11 mouse cellular contexts compared by ENCODE assay signal in genomic region chr13:40036981-40037765, GRCm38 (mm10).
DNase-seq lines count a peak whose midpoint lies in the region; ATAC-seq lines count a peak whose summit lies in the region.
"Had no signal": no experiment of that assay in that cellular context is flagged by ENCODE, and none has a peak within 500 bp of the region (broad histone marks: within the 10 kb centered on the region; RNA-seq: fewer than 3 reads in every experiment).

No protein-coding gene starts in this region.

- no peaks in the 10 kb centered on the region for H3K9me3 ChIP-seq in forebrain, embryonic 15.5 days
- H3K9me3 ChIP-seq in forebrain, embryonic 11.5 days (ENCODE audit: control insufficient read depth, low read length), result no peaks in the 10 kb centered on the region
- no peaks in the 10 kb centered on the region for H3K9me3 ChIP-seq in midbrain, embryonic 15.5 days

- no peak overlapping the region for H3K4me3 ChIP-seq in forebrain, embryonic 15.5 days
- no peak overlapping the region for H3K4me3 ChIP-seq in forebrain, embryonic 11.5 days (ENCODE audit: low read depth, low read length)
- no peak overlapping the region for H3K4me3 ChIP-seq in midbrain, embryonic 15.5 days

- no peak overlapping the region for H3K9ac ChIP-seq in forebrain, embryonic 15.5 days (replicated peaks)
- H3K9ac ChIP-seq in forebrain, embryonic 11.5 days (ENCODE audit: low read length), result no peak overlapping the region
- H3K9ac ChIP-seq in midbrain, embryonic 15.5 days, result no peak overlapping the region

- H3K4me1 ChIP-seq in forebrain, embryonic 15.5 days, result no peaks in the 10 kb centered on the region
- H3K4me1 ChIP-seq in forebrain, embryonic 11.5 days (replicated peaks; ENCODE audit: control insufficient read depth, insufficient read depth, low read length), result no peaks in the 10 kb centered on the region
- H3K4me1 ChIP-seq in midbrain, embryonic 15.5 days, result no peaks in the 10 kb centered on the region

- H3K4me2 ChIP-seq in forebrain, embryonic 15.5 days (replicated peaks), result no peak overlapping the region
- no peak overlapping the region for H3K4me2 ChIP-seq in forebrain, embryonic 11.5 days (ENCODE audit: low read depth, low read length, severe bottlenecking)
- no peak overlapping the region for H3K4me2 ChIP-seq in midbrain, embryonic 15.5 days

- H3K27me3 ChIP-seq in forebrain, embryonic 15.5 days, result no peaks in the 10 kb centered on the region
- H3K27me3 ChIP-seq in forebrain, embryonic 11.5 days (ENCODE audit: control insufficient read depth, insufficient read depth, low read length), result no peaks in the 10 kb centered on the region
- H3K27me3 ChIP-seq in midbrain, embryonic 15.5 days (replicated peaks), result no peaks in the 10 kb centered on the region

- DNase-seq in forebrain, embryonic 11.5 days (ENCODE audit: low spot score), result no peak
- DNase-seq in ZHBTc4 (ENCODE audit: low read depth, low spot score), result peak; percentile 8
- peak; percentile 21 to 55 for DNase-seq in frontal cortex, adult 2 months (ENCODE audit: extremely low spot score in 1 of 2, low spot score in 1 of 2)
- DNase-seq in left cerebral cortex, adult 8-10 months (ENCODE audit: low spot score in 2 of 2), result peak; percentile 18 to 43
- no peak for DNase-seq in spleen, postnatal 10 days (ENCODE audit: low spot score in 2 of 2)
- DNase-seq: gastrocnemius, postnatal 36 days; heart, postnatal 36 days; lung, postnatal 14 days had no signal

- no peaks in the 10 kb centered on the region for H3K36me3 ChIP-seq in forebrain, embryonic 15.5 days
- no peaks in the 10 kb centered on the region for H3K36me3 ChIP-seq in forebrain, embryonic 11.5 days (ENCODE audit: control insufficient read depth, insufficient read depth, low read length)
- no peaks in the 10 kb centered on the region for H3K36me3 ChIP-seq in midbrain, embryonic 15.5 days (replicated peaks)

- 81% methylated on average over 17 of the region's 17 CpGs for WGBS in forebrain, embryonic 15.5 days
- 89% methylated on average over 17 of the region's 17 CpGs for WGBS in forebrain, embryonic 11.5 days
- 81% methylated on average over 17 of the region's 17 CpGs for WGBS in midbrain, embryonic 15.5 days

- H3K27ac ChIP-seq in forebrain, embryonic 15.5 days (replicated peaks), result no peak overlapping the region
- no peak overlapping the region for H3K27ac ChIP-seq in forebrain, embryonic 11.5 days (ENCODE audit: low read depth, low read length)
- no peak overlapping the region for H3K27ac ChIP-seq in midbrain, embryonic 15.5 days

- ATAC-seq in forebrain, embryonic 15.5 days (replicated peaks), result peak; percentile 51; the same call in 1 of the 2 replicates
- ATAC-seq in forebrain, embryonic 11.5 days (replicated peaks; ENCODE audit: low FRiP score), result no peak
- no peak for ATAC-seq in megakaryocyte progenitor cell, adult 5-6 weeks (replicated peaks; ENCODE audit: poor library complexity)
- no peak for ATAC-seq in midbrain, embryonic 15.5 days (replicated peaks)

Comparison
In these comparisons a context has a peak if more than half of its experiments do, and no peak if none do; other contexts are left out.
1. DNase-seq: peak in ZHBTc4 (single experiment), frontal cortex, adult 2 months (2 of 2) and left cerebral cortex, adult 8-10 months (2 of 2); none in forebrain, embryonic 11.5 days (single experiment) and spleen, postnatal 10 days (0 of 2).